Mouse (Mus musculus) kidney, embryonic 14.5 days (tissue): ENCODE data around the gene Mnd1. TPM values are rescaled to one million over a fixed set of nuclear protein-coding genes. Genes with fewer than 3 reads are reported as not detected.

Experiments
- ATAC-seq: fragments of 200-750 bp; cut with Nextera tagmentation; 2 replicates; pipeline ENCODE4 v1.8.0; 2017; ENCODE audit warnings: moderate number of reproducible peaks, mild to moderate bottlenecking, moderate TSS enrichment, moderate library complexity; ENCODE audit not compliant: low FRiP score, low TSS enrichment
- H3K27ac ChIP-seq: fragments of 300-500 bp; sonication (generic); 2 replicates; pipeline ENCODE4 v1.5.1; 2014; ENCODE audit warnings: low read depth, mild to moderate bottlenecking, low read length, moderate library complexity, mixed read lengths
- H3K27me3 ChIP-seq: fragments of 300-500 bp; sonication (generic); 2 replicates; pipeline ENCODE4 v1.6.1; 2014; ENCODE audit warnings: mild to moderate bottlenecking, low read length; ENCODE audit not compliant: control insufficient read depth, insufficient read depth
- H3K36me3 ChIP-seq: fragments of 300-500 bp; sonication (generic); 2 replicates; pipeline ENCODE4 v1.6.1; 2014; ENCODE audit warnings: low read length, mixed read lengths; ENCODE audit not compliant: control insufficient read depth, insufficient read depth
- H3K4me1 ChIP-seq: fragments of 300-500 bp; sonication (generic); 2 replicates; pipeline ENCODE4 v1.6.1; 2014; ENCODE audit warnings: low read length, mixed read lengths; ENCODE audit not compliant: control insufficient read depth, insufficient read depth
- H3K4me2 ChIP-seq: fragments of 300-500 bp; sonication (generic); replicated peaks from 2 replicates; pipeline ENCODE4 v1.6.1; 2014; ENCODE audit warnings: low read depth, mild to moderate bottlenecking, low read length
- H3K4me3 ChIP-seq: fragments of 300-500 bp; sonication (generic); 2 replicates; pipeline ENCODE4 v1.5.1; 2014; ENCODE audit warnings: mild to moderate bottlenecking, low read length
- H3K9ac ChIP-seq: fragments of 300-500 bp; sonication (generic); 2 replicates; pipeline ENCODE4 v1.6.1; 2014; ENCODE audit warnings: low read depth, mild to moderate bottlenecking, low read length, moderate library complexity
- H3K9me3 ChIP-seq: fragments of 300-500 bp; sonication (generic); 2 replicates; pipeline ENCODE4 v1.6.1; 2016; ENCODE audit warnings: low read length; ENCODE audit not compliant: control insufficient read depth
- WGBS: fragments of 180-500 bp; shearing (Covaris S2); extraction: QIAGEN DNeasy Blood & Tissue Kit; methylation state at CpG from one replicate; pipeline ENCODE4 v1.1.7; 2014; 5-methylcytosine and 5-hydroxymethylcytosine counted together
- polyA plus RNA-seq: library from polyadenylated mRNA; unstranded; fragments of >200 nt; fragmentation: Nextera tagmentation; extraction: Ambion mirVana; gene quantifications from 2 replicates; pipeline ENCODE4 v1.2.1, GENCODE M21; 2014

Gene Mnd1
- 19.9 and 22.1 TPM in 2 replicates for polyA plus RNA-seq

GRCm38 (mm10) chr3:84155558-84156006 is at the start of gene Mnd1:
TSS of gene Mnd1 (minus strand) at chr3:84155786.
- peaks cover 3% of the 10 kb centered on the region; the same call in 1 of the 2 replicates for H3K4me1 ChIP-seq
- under 1% methylated on average over 29 of the region's 29 CpGs for WGBS
- no peaks in the 10 kb centered on the region for H3K9me3 ChIP-seq
- peak; percentile 100 for ATAC-seq
- H3K27me3 ChIP-seq = no peaks in the 10 kb centered on the region
- peak within 1 kb of the TSS; percentile 58 for H3K4me3 ChIP-seq
- H3K27ac ChIP-seq = peak within 1 kb of the TSS; percentile 37; the same call in 1 of the 2 replicates
- H3K4me2 ChIP-seq = peak within 1 kb of the TSS; percentile 98
- H3K9ac ChIP-seq = peak within 1 kb of the TSS; percentile 80
- peaks cover 3% of the 10 kb centered on the region; the same call in 1 of the 2 replicates for H3K36me3 ChIP-seq

DNA sequence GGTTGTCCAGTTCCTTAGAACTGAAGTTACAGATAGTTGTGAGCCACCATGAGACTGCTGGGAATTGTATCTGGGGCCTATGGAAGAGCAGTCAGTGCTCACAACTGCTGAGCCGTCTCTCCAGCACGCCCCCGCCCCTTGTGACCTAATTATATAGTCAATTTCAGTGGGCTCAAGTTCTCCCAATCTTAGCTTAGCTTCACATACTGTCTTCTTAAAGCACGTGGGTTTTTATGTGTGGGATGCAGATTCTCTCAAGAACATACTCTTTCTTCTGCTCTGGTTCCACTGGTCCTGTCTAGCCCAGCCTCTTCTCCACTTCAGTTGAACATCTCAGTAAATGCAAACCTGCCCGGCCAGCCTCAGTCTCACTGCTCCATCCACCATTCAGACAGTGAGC is 49.1 kb upstream of the Mnd1 start:
- H3K36me3 ChIP-seq = peaks cover 12% of the 10 kb centered on the region
- 80% methylated on average over 5 of the region's 5 CpGs for WGBS

GRCm38 (mm10) chr3:84200559-84201420 is 45.2 kb upstream of the Mnd1 start:
- no peaks in the 10 kb centered on the region; the same call in 1 of the 2 replicates for H3K36me3 ChIP-seq
- no peak overlapping the region for H3K4me3 ChIP-seq
- H3K27ac ChIP-seq = no peak overlapping the region
- no peak overlapping the region for H3K9ac ChIP-seq
- no peaks in the 10 kb centered on the region for H3K27me3 ChIP-seq
- WGBS = 46% methylated on average over 13 of the region's 13 CpGs
- peak; percentile 46; the same call in 1 of the 2 replicates for ATAC-seq
- no peaks in the 10 kb centered on the region for H3K9me3 ChIP-seq
- H3K4me1 ChIP-seq = 0 out of 2 replicates have a peak, but pooled peaks cover 7% of the 10 kb centered on the region
- no peak overlapping the region for H3K4me2 ChIP-seq

More for the DNA sequence above, 49.1 kb upstream of the Mnd1 start:
- Histone ChIP-seq H3K4me3 (no peak overlapping the region), H3K9ac (no peak overlapping the region), H3K27ac (no peak overlapping the region), H3K4me2 (no peak overlapping the region), H3K9me3 (no peaks in the 10 kb centered on the region), H3K4me1 (0 out of 2 replicates have a peak, but pooled peaks cover 7% of the 10 kb centered on the region), H3K27me3 (no peaks in the 10 kb centered on the region)
- ATAC-seq = no peak

DNA sequence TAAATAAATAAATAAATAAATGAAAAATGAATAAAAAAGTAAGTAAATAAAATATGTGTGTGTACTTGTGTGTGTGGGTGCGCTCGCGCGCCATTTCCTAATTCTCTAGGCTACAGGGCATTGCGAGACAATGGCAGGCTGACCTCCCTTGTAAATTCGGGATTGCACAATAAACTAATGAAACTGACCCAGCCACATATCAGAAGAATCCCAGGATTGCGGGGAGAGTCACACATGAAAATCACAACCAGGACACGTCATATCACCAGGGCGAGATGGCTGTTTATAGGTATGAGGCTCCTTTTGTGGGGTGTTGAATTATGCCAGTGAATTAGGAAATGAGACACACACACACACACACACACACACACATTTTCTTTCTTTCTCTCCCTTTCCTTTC is 43.9 kb upstream of the Mnd1 start:
- Histone ChIP-seq H3K9ac (no peak overlapping the region), H3K4me2 (no peak overlapping the region), H3K27ac (no peak overlapping the region), H3K4me3 (no peak overlapping the region), H3K27me3 (no peaks in the 10 kb centered on the region), H3K36me3 (no peaks in the 10 kb centered on the region), H3K9me3 (no peaks in the 10 kb centered on the region), H3K4me1 (0 out of 2 replicates have a peak, but pooled peaks cover 7% of the 10 kb centered on the region)
- 96% methylated on average over 9 of the region's 9 CpGs for WGBS
- no peak for ATAC-seq

DNA sequence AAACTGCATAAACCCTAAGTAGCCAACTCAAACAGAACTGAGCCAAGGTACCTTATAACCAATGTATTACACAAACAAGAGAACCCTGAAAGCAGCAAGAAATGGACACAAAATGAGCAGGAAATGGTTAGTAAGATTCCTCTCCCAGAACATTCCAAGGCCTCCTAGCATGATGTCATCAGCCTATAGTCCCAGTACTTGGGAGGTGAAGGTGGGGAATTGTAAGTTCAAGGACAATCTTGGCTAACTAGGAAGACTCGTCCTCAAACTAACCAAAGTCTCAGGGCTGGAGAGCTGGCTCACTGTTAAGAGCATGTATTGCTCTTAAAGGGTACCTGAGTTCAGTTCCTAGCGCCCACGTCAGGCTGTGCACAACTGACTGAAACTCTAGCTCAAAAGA is 42.6 kb upstream of the Mnd1 start:
- no peak overlapping the region for H3K9ac ChIP-seq
- 0 out of 2 replicates have a peak, but pooled peaks cover 7% of the 10 kb centered on the region for H3K4me1 ChIP-seq
- no peak overlapping the region for H3K4me3 ChIP-seq
- H3K27ac ChIP-seq = no peak overlapping the region
- H3K36me3 ChIP-seq = no peaks in the 10 kb centered on the region
- no peaks in the 10 kb centered on the region for H3K9me3 ChIP-seq
- H3K27me3 ChIP-seq = no peaks in the 10 kb centered on the region
- WGBS = 93% methylated on average over 3 of the region's 3 CpGs
- H3K4me2 ChIP-seq = no peak overlapping the region
- ATAC-seq = no peak

- H3K4me2 ChIP-seq = no peak overlapping the region
- no peak overlapping the region for H3K27ac ChIP-seq
- no peaks in the 10 kb centered on the region for H3K27me3 ChIP-seq
- H3K9me3 ChIP-seq = no peaks in the 10 kb centered on the region
- H3K36me3 ChIP-seq = no peaks in the 10 kb centered on the region
- ATAC-seq = no peak
- no peaks in the 10 kb centered on the region; the same call in none of the 2 replicates for H3K4me1 ChIP-seq
- 69% methylated on average over 4 of the region's 4 CpGs for WGBS
- H3K4me3 ChIP-seq = no peak overlapping the region
- H3K9ac ChIP-seq = no peak overlapping the region
Measured at GRCm38 (mm10) chr3:84193881-84194280, 38.3 kb upstream of the Mnd1 start.

GRCm38 (mm10) chr3:84191141-84191881 is 35.7 kb upstream of the Mnd1 start:
- no peaks in the 10 kb centered on the region; the same call in none of the 2 replicates for H3K4me1 ChIP-seq
- H3K9ac ChIP-seq = peak overlapping the region; percentile 23; the same call in 1 of the 2 replicates
- H3K36me3 ChIP-seq = no peaks in the 10 kb centered on the region
- H3K4me2 ChIP-seq = peak overlapping the region; percentile 44
- no peaks in the 10 kb centered on the region for H3K27me3 ChIP-seq
- WGBS = 41% methylated on average over 21 of the region's 21 CpGs
- H3K27ac ChIP-seq = no peak overlapping the region
- no peaks in the 10 kb centered on the region for H3K9me3 ChIP-seq
- H3K4me3 ChIP-seq = peak overlapping the region; percentile 24
- ATAC-seq = peak; percentile 40; the same call in 1 of the 2 replicates

GRCm38 (mm10) chr3:84190513-84191061 is 35.0 kb upstream of the Mnd1 start:
- H3K27ac ChIP-seq = no peak overlapping the region
- no peaks in the 10 kb centered on the region for H3K27me3 ChIP-seq
- no peaks in the 10 kb centered on the region for H3K36me3 ChIP-seq
- H3K4me2 ChIP-seq = peak overlapping the region; percentile 44
- H3K4me1 ChIP-seq = no peaks in the 10 kb centered on the region; the same call in none of the 2 replicates
- peak; percentile 56 for ATAC-seq
- peak overlapping the region; percentile 23; the same call in 1 of the 2 replicates for H3K9ac ChIP-seq
- H3K4me3 ChIP-seq = peak overlapping the region; percentile 24
- H3K9me3 ChIP-seq = no peaks in the 10 kb centered on the region
- 9% methylated on average over 41 of the region's 41 CpGs for WGBS
